ENCODE assay signal across 11 mouse cellular contexts in the genomic region with DNA sequence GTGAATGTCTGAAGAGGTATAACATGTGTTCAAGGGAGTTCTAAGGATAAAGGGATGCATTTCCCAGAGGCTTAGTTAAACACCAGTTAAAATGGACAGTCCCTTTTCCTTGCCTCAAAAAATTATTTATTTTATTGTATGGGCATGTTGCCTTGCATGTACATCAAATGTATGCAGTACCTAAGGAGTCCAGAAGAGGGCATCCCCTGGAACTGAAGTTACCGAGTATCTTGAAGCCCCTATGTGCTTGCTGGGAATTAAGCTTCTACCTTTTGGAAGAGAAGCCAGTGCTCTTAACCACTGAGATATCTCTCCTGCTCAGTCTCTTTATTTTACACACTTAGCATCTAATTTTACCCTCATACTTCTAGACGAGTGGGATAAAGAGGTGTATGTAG.
A peak's percentile ranks its signal among the peaks of the same experiment; 100 is the strongest.
DNase-seq lines count a peak whose midpoint lies in the region; ATAC-seq and TF ChIP-seq lines count a peak whose summit lies in the region.
"Had no signal": no experiment of that assay in that cellular context is flagged by ENCODE, and none has a peak within 500 bp of the region (broad histone marks: within the 10 kb centered on the region; RNA-seq: fewer than 3 reads in every experiment).

No protein-coding gene starts in this region.

- H3K27ac ChIP-seq in kidney, postnatal 0 days, result no peak overlapping the region
- H3K27ac ChIP-seq: hindbrain, embryonic 15.5 days; macrophage had no signal

- no peaks in the 10 kb centered on the region for H3K36me3 ChIP-seq in kidney, postnatal 0 days (ENCODE audit: insufficient read depth, low read length)
- H3K36me3 ChIP-seq: hindbrain, embryonic 15.5 days had no signal

- H3K9ac ChIP-seq in kidney, postnatal 0 days (ENCODE audit: low read depth, low read length), result no peak overlapping the region
- H3K9ac ChIP-seq: hindbrain, embryonic 15.5 days had no signal

- TF ChIP-seq CTCF in kidney, postnatal 0 days (IDR thresholded peaks at IDR 0.05; ENCODE audit: low read depth), result peak; percentile 64

- no peak for ATAC-seq in kidney, postnatal 0 days (replicated peaks; ENCODE audit: low FRiP score, low read depth)
- ATAC-seq in erythroid progenitor cell, adult 5-6 weeks (replicated peaks; ENCODE audit: low FRiP score, poor library complexity, severe bottlenecking), result peak; percentile 50; the same call in 1 of the 2 replicates

- H3K4me2 ChIP-seq in kidney, postnatal 0 days (ENCODE audit: low read length), result no peak overlapping the region
- H3K4me2 ChIP-seq: hindbrain, embryonic 15.5 days had no signal

- H3K27me3 ChIP-seq in kidney, postnatal 0 days (ENCODE audit: insufficient read depth, low read length), result no peaks in the 10 kb centered on the region
- H3K27me3 ChIP-seq: hindbrain, embryonic 15.5 days had no signal

- H3K4me1 ChIP-seq in kidney, postnatal 0 days (replicated peaks; ENCODE audit: insufficient read depth, low read length), result 0 out of 2 replicates have a peak, but pooled peaks cover 4% of the 10 kb centered on the region

- no peak for DNase-seq in kidney, postnatal 0 days (ENCODE audit: low spot score)
- DNase-seq in kidney, postnatal 14 days, result no peak
- peak; percentile 30 to 32 for DNase-seq in B cell, adult 2 months
- peak; percentile 49 for DNase-seq in MEL-GATA-1-ER (ENCODE audit: extremely low read depth, low read depth)
- no peak for DNase-seq in ovary, postnatal 36 days (ENCODE audit: low spot score)
- no peak for DNase-seq in heart, postnatal 14 days
- DNase-seq in heart, adult 11 months, result no peak
- DNase-seq: cerebellum, postnatal 36 days had no signal

- intact Hi-C loops in heart, postnatal 14 days (cut with DNase I), result no loop called here

- 79% methylated on average over 2 of the region's 2 CpGs for WGBS in kidney, postnatal 0 days

- no peak overlapping the region for H3K4me3 ChIP-seq in kidney, postnatal 0 days (replicated peaks; ENCODE audit: low read depth, low read length)
- H3K4me3 ChIP-seq: hindbrain, embryonic 15.5 days had no signal

- H3K9me3 ChIP-seq in kidney, postnatal 0 days (replicated peaks; ENCODE audit: low read length), result no peaks in the 10 kb centered on the region
- H3K9me3 ChIP-seq: hindbrain, embryonic 15.5 days had no signal

Comparison
In these comparisons a context has a peak if more than half of its experiments do, and no peak if none do; other contexts are left out.
1. DNase-seq: peak in B cell, adult 2 months (2 of 2) and MEL-GATA-1-ER (single experiment); none in kidney, postnatal 0 days (single experiment), kidney, postnatal 14 days (single experiment), ovary, postnatal 36 days (single experiment), heart, postnatal 14 days (0 of 2) and heart, adult 11 months (single experiment).